Mouse (Mus musculus) sigmoid colon, adult 10 weeks (tissue): ENCODE data around the gene Ankzf1. TPM values are rescaled to one million over a fixed set of nuclear protein-coding genes. Genes with fewer than 3 reads are reported as not detected.

Experiments
- polyA plus RNA-seq: library from polyadenylated mRNA; stranded (reverse); fragments of 350-450 nt; fragmentation: Illumina TruSeq; extraction: RNeasy Lipid Tissue Mini Kit (QIAGEN cat#74804); gene quantifications from one replicate; pipeline ENCODE4 v1.2.3, GENCODE M21; 2014; ENCODE audit warnings: low read depth, low replicate concordance

Ankzf1 gene
- polyA plus RNA-seq = 30.1 TPM

GRCm38 (mm10) chr1:75191622-75192402 is at the start of gene Ankzf1, which contains the start of gene Atg9a:
Gene Ankzf1 (plus strand): TSS chr1:75192151.
Gene Atg9a (minus strand): TSS chr1:75192196.

GRCm38 (mm10) chr1:75142301-75143261 is 49.4 kb upstream of the Ankzf1 start, which contains the start of the genes Cnppd1 and Retreg2:
Gene Cnppd1 (minus strand): TSS chr1:75142711.
Gene Retreg2 (plus strand): TSS chr1:75142778.

GRCm38 (mm10) chr1:75168472-75169464 is 23.2 kb upstream of the Ankzf1 start, which contains the start of gene Zfand2b:
Gene Zfand2b (plus strand): TSS chr1:75168646.

GRCm38 (mm10) chr1:75180105-75180590 is 11.8 kb upstream of the Ankzf1 start, which contains the start of gene Abcb6:
Gene Abcb6 (minus strand): TSS chr1:75180392.

GRCm38 (mm10) chr1:75210136-75211087 is 18.5 kb downstream of the Ankzf1 start, which contains the start of the genes Glb1l and Stk16:
Gene Glb1l (minus strand): TSS chr1:75210813.
Gene Stk16 (plus strand): TSS chr1:75210838.

GRCm38 (mm10) chr1:75219531-75219930 is 27.6 kb downstream of the Ankzf1 start, which contains the start of gene Tuba4a:
Gene Tuba4a (minus strand): TSS chr1:75219865.

GRCm38 (mm10) chr1:75231664-75232152 is 39.8 kb downstream of the Ankzf1 start, which contains the start of gene A630095N17Rik:
Gene A630095N17Rik (minus strand): TSS chr1:75232102.

GRCm38 (mm10) chr1:75236117-75237050 is 44.4 kb downstream of the Ankzf1 start, which contains the start of gene Dnajb2:
Gene Dnajb2 (plus strand): TSS chr1:75236406.

Other genes with a start within 250 kb of the Ankzf1 start
- gene Ihh, start 240.5 kb upstream of the Ankzf1 start, polyA plus RNA-seq = 0.85 TPM
- 0.60 TPM for gene Nhej1, start 67.0 kb upstream of the Ankzf1 start, polyA plus RNA-seq
- gene Slc23a3, start 58.3 kb upstream of the Ankzf1 start, polyA plus RNA-seq = 1.2 TPM
- gene Cnppd1, start 49.4 kb upstream of the Ankzf1 start, polyA plus RNA-seq = 13.5 TPM
- gene Retreg2, start 49.4 kb upstream of the Ankzf1 start, polyA plus RNA-seq = 6.9 TPM
- 1.2 TPM for gene Zfand2b, start 23.5 kb upstream of the Ankzf1 start, polyA plus RNA-seq
- gene Abcb6, start 11.8 kb upstream of the Ankzf1 start, polyA plus RNA-seq = 8.4 TPM
- gene Atg9a, start within 50 bp of the Ankzf1 start, polyA plus RNA-seq = 16.5 TPM
- 9.3 TPM for gene Glb1l, start 18.7 kb downstream of the Ankzf1 start, polyA plus RNA-seq
- 13.5 TPM for gene Stk16, start 18.7 kb downstream of the Ankzf1 start, polyA plus RNA-seq
- gene Tuba4a, start 27.7 kb downstream of the Ankzf1 start, polyA plus RNA-seq = 7.6 TPM
- not detected for gene A630095N17Rik, start 40.0 kb downstream of the Ankzf1 start, polyA plus RNA-seq
- gene Dnajb2, start 44.3 kb downstream of the Ankzf1 start, polyA plus RNA-seq = 12.7 TPM
- gene Ptprn, start 72.4 kb downstream of the Ankzf1 start, polyA plus RNA-seq = not detected
- gene Resp18, start 86.3 kb downstream of the Ankzf1 start, polyA plus RNA-seq = 11.1 TPM
- gene Dnpep, start 125.8 kb downstream of the Ankzf1 start, polyA plus RNA-seq = 3.1 TPM
- 20.1 TPM for gene Des, start 168.2 kb downstream of the Ankzf1 start, polyA plus RNA-seq
- 2.6 TPM for gene Speg, start 183.1 kb downstream of the Ankzf1 start, polyA plus RNA-seq
- 12.7 TPM for gene Gmppa, start 243.8 kb downstream of the Ankzf1 start, polyA plus RNA-seq